Mouse (Mus musculus): ENCODE results near the gene Tnfsf13.

The Tnfsf13 gene

GRCm38 (mm10) chr11:69685526-69686148, at the start of gene Tnfsf13:
TSS of gene Tnfsf13 (minus strand) at chr11:69685784.
- no peak for DNase-seq

DNA sequence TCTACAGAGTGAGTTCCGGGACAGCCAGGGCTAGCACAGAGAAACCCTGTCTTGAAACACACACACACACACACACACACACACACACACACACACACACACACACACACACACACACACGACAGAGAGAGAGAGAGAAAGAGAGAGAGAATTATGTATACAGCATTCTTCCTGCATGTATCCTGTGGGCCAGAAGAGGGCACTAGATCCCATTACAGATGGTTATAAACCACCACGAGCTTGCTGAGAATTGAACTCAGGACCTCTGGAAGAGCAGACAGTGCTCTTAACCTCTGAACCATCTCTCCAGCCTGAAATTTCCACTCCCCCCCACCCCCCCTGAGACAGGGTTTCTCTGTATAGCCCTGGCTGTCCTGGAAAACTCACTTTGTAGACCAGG, 45.8 kb upstream of the Tnfsf13 start:
- peak; percentile 14 for DNase-seq

- DNase-seq = peak; percentile 78
Observed at GRCm38 (mm10) chr11:69729063-69729462, 43.5 kb upstream of the Tnfsf13 start.

GRCm38 (mm10) chr11:69725951-69726350, 40.4 kb upstream of the Tnfsf13 start:
- no peak for DNase-seq

- DNase-seq = no peak
Observed at GRCm38 (mm10) chr11:69723074-69723473, 37.5 kb upstream of the Tnfsf13 start.

DNA sequence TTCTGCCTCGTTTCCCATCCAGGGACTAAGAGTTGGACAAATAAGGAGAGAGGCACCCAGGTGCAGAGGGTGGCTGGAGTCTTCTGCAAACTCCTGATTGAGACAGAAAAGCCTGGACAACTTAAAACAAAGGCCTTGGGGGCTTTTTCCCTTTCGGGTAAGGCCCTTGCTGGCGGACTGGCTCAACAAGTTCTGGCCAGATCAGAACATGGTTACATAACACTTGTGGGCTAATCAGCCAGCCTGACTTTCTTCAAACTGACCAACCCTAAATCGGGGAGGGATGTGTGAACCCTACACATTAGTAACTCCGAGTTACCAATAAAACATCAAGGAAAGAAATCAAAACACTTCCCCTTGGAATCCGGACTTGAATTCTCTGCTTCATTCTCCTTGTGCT, 35.3 kb upstream of the Tnfsf13 start:
- no peak for DNase-seq

GRCm38 (mm10) chr11:69719423-69719822, 33.8 kb upstream of the Tnfsf13 start:
- DNase-seq = no peak

DNA sequence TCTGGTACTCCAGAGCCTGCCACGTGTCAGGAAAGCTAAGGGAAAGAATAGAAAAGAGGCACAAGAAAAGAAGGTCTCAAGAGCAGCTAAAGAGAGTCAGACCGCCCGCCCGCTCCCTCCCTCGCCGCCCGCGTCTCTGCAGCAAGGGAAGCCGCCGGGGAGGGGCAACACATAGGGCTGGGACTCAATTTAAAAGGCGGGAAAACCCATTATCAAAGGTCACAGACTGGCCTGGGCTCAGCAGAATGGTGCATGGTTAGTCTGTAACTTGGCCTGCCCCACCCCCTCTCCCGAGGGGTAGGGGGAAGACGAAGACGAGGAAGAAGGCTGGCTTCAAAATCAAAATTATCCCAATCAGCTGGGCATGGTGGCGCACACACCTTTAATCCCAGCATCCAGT, 33.1 kb upstream of the Tnfsf13 start:
- no peak for DNase-seq

- DNase-seq = no peak
Observed at GRCm38 (mm10) chr11:69716953-69717352, 31.4 kb upstream of the Tnfsf13 start.

DNA sequence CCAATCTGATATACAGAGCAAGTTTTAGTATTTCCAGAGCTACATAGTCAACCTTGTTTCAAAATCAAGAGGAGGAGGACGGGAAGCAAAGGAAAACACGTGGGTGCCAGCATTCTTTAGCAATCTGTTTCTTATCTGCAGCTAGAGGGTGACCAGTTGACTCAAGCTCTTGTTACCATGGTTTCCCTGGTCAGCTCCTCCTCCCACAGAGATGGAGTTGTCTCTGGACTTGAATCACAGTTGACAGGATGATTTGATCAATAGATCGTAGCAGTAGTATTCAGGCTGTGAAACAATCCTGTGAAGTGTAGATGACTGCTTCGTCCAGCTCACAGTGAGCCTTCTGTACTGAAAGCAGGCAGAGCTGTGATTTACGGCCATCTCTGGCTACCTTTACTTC, 30.3 kb upstream of the Tnfsf13 start:
- no peak for DNase-seq

GRCm38 (mm10) chr11:69715482-69715881, 29.9 kb upstream of the Tnfsf13 start:
- no peak for DNase-seq

DNA sequence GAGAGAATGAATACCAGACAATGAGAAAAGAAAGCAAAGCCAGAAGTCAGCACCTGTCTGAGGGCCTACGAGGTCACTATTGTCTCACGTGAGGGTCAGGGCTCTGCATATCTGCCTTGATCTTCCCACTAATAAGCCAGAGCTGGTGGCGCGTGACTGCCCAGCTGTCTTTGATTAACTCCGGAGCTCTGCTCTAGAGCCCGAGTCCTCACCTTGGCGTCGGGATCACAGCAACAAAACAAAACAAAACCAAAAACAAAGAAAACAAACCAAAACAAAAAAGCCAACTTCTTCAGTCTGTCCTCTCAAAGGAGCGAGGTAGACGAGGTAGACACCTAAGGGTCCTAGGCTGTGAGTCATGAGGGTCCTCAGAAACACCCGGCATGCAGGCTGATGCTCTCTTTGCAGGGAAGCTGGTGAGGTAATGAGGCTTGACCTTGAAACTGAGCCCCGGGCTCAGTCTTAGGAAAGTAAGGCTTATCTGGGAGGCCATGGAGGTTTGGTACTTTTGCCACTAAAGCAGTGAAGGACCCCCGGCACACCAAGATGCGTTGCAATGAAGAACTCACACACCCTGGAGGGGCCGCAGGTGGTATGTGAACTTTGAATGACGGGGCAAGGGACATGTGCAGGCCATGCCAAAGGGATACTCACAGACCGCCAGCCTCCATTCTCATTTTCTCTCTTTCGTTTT, 29.2 kb upstream of the Tnfsf13 start:
- no peak for DNase-seq

- no peak for DNase-seq
Observed at GRCm38 (mm10) chr11:69712954-69713672, 27.5 kb upstream of the Tnfsf13 start.

- no peak for DNase-seq
Observed at GRCm38 (mm10) chr11:69711082-69711481, 25.5 kb upstream of the Tnfsf13 start.

- DNase-seq = no peak
Observed at GRCm38 (mm10) chr11:69710470-69710869, 24.9 kb upstream of the Tnfsf13 start.

- no peak for DNase-seq
Observed at GRCm38 (mm10) chr11:69709554-69710446, 24.2 kb upstream of the Tnfsf13 start.

DNA sequence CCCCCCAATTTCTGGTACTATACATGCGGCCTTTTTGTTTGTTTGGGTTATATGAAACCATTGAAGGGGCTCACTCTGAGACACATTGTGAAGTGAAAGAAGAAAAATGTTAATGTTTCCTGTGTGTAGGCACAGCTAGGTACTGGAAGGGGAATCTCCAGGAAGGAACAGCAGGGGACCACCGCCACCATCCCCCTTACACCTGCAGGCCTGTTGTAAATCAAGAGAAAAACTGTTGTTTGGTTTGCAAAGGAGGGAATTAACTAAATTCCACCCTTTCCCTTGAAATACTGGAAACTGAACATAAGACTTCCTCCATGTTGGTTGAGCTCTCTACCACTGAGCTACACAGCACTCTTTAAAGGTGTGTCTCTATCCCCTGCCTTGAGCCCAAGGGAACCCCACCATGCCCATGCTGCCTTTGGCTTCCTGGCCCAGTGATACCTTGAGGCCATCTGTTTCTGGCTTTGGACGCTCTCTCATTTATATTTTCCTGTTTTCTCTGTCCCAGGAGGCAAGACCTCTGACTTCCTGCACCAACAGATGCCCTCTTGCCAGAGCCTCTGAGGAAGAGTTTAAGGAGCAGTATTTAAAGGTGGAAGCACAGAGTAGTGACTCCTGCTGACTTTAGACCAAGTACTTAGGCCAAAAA, 23.2 kb upstream of the Tnfsf13 start:
- no peak for DNase-seq

- no peak for DNase-seq
Observed at GRCm38 (mm10) chr11:69707873-69708381, 22.3 kb upstream of the Tnfsf13 start.

DNA sequence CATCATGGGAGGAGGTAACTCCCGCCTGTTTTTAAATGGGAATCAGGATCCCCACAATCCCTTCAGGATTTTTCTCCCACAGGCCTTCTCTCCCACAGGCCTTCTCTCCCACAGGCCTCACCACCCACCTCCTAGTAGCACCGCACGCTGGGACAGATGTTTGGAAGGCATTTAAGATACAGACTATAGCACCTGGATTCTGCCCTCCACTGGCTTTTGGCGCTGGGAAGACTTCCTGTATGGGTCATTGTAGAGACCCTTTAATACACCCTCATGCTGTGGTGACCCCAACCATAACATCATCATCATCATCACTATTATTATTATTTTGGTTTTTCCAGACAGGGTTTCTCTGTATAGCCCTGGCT, 21.9 kb upstream of the Tnfsf13 start:
- no peak for DNase-seq

DNA sequence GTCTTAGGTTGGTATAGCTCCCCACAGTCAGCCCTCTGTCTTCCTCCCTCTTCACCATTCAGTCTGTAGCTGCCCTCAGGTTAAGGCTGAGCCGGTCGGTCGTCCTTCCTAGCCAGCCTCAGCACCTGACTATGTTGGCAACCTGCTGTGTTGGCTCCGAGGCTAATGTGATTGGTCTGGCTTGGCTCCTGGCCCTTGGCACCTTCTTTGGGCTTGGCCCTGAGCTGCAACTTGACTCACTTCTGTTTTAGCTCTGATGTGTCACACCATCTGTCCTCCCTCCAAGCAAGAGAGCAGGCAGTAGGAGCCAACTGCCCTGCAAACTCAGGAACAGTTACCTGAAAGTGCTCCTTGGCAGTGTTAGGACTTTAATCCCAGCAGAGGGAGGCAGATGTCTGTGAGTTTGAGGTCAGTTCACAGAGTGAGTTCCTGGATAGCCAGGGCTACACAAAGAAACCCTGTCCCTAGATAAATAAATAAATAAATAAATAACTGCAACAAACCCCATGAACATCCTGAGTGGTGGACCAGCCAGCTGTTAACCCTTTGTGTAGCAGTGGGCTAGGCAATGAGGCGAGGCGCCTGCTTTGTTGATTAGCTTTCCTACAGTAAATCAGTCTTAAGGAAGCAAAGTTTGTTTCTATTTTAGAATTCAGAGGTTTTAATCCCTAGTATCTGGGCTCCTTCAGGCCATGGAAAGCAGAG, 21.3 kb upstream of the Tnfsf13 start:
- no peak for DNase-seq

- no peak for DNase-seq
Observed at GRCm38 (mm10) chr11:69704613-69705010, 19.0 kb upstream of the Tnfsf13 start.
